Mouse (Mus musculus) CD4-positive naive resting alpha-beta T cell, adult 57 days (primary cell): Measurements from ENCODE around the gene Tekt2. TPM values are rescaled to one million over a fixed set of nuclear protein-coding genes. Genes with fewer than 3 reads are reported as not detected.

ENCODE experiments used
- total RNA-seq: library from RNA; stranded (reverse); gene quantifications from one replicate; pipeline ENCODE4 v1.2.4, GENCODE M21; 2023

Gene Tekt2
- not detected for total RNA-seq

GRCm38 (mm10) chr4:126325281-126325861 lies at the start of gene Tekt2:
TSS of gene Tekt2 (minus strand) at chr4:126325688.

GRCm38 (mm10) chr4:126321111-126321853 lies 4.2 kb downstream of the Tekt2 start, which contains the start of gene Adprhl2:
TSS of gene Adprhl2 (minus strand) at chr4:126321703.

GRCm38 (mm10) chr4:126286492-126286891 lies 39.0 kb downstream of the Tekt2 start, which contains the start of gene Col8a2:
TSS of gene Col8a2 (plus strand) at chr4:126286793.

Other genes starting within 250 kb of the Tekt2 start
- 11.0 TPM for gene Lsm10, start 229.1 kb downstream of the Tekt2 start, total RNA-seq
- gene Stk40, start 221.7 kb downstream of the Tekt2 start, total RNA-seq, result 25.2 TPM
- gene Eva1b, start 177.9 kb downstream of the Tekt2 start, total RNA-seq, result 15.0 TPM
- gene Sh3d21, start 162.2 kb downstream of the Tekt2 start, total RNA-seq, result 1.0 TPM
- 645 TPM for gene Thrap3, start 122.9 kb downstream of the Tekt2 start, total RNA-seq
- 52.5 TPM for gene Map7d1, start 69.3 kb downstream of the Tekt2 start, total RNA-seq
- gene Trappc3, start 63.4 kb downstream of the Tekt2 start, total RNA-seq, result 36.3 TPM
- not detected for gene Col8a2, start 38.9 kb downstream of the Tekt2 start, total RNA-seq
- 37.7 TPM for gene Adprhl2, start 4.0 kb downstream of the Tekt2 start, total RNA-seq
- gene Ago3, start 103.9 kb upstream of the Tekt2 start, total RNA-seq, result 41.9 TPM
- gene Ago1, start 142.9 kb upstream of the Tekt2 start, total RNA-seq, result 46.8 TPM
- 0.44 TPM for gene Ago4, start 207.8 kb upstream of the Tekt2 start, total RNA-seq
- gene Clspn, start 231.2 kb upstream of the Tekt2 start, total RNA-seq, result 14.0 TPM